Mouse (Mus musculus): ENCODE measurements around the gene Prepl.

Prepl gene

DNA sequence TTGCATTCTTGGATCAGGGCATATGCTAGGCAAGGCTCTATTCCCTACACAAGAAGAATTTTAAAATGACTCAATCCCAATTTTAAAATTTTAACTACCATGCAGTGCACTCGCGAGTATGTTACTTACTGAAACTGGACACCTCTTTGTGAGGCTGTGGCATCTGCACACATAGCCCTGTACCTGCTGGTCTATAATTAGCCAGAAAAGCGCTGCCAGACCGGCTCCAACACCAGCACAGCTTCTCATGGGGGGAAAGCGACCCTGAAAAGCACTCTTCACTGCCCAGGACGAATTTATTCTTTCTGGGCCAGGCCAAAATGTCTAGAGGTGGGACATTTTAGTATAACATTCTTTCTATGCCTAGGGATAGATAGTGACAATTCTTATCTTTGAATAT, 19.4 kb downstream of the Prepl start:
- no peak for DNase-seq (ENCODE audit: low spot score)

- no peak for DNase-seq (ENCODE audit: low spot score)
Measured at GRCm38 (mm10) chr17:85067331-85067730, 22.7 kb downstream of the Prepl start.

- no peak for DNase-seq (ENCODE audit: low spot score)
Measured at GRCm38 (mm10) chr17:85063560-85063959, 26.5 kb downstream of the Prepl start.

- no peak for DNase-seq (ENCODE audit: low spot score)
Measured at GRCm38 (mm10) chr17:85059136-85059535, 30.9 kb downstream of the Prepl start.

DNA sequence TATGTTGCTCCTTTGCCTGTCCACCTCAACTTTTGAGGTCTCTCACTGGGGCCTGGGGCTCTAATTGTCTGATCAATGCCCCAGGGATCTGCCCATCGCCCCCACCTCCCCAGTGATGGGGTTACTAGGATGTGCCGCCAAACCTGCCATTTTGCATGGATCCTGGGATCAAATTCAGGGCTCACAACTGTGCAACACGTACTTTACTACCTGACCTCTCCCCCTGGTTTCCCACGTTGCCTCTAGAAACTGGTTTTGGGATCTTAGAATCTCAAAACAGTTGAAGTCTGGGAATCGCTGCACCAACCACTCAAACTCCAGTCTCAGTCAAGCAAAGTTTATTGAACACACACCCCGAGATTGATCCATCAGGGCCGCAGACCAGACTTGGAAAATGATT, 31.8 kb downstream of the Prepl start:
- DNase-seq (ENCODE audit: low spot score): no peak

- DNase-seq (ENCODE audit: low spot score): no peak
Measured at GRCm38 (mm10) chr17:85048379-85048778, 41.7 kb downstream of the Prepl start.

GRCm38 (mm10) chr17:85045160-85045559, 44.9 kb downstream of the Prepl start:
- DNase-seq (ENCODE audit: low spot score): no peak

DNA sequence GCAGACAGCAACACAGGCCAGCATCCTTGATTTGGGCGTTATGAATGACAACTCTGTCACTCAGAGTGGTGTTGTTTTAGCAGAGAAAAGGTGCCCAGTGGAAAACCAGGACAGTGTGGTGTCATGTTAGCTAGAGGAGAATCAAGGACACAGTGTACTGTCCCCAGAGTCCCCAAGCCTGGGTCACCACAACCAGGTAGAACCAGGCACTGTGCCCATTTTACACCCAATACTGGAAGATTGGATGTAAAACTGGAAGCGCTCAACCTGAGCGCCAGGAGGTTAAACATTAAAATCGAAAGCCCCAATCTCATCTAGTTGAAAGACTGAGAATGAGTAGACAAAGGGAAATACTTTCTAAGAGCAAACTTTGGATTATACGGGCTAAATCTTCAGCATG, 45.6 kb downstream of the Prepl start:
- no peak for DNase-seq (ENCODE audit: low spot score)

DNA sequence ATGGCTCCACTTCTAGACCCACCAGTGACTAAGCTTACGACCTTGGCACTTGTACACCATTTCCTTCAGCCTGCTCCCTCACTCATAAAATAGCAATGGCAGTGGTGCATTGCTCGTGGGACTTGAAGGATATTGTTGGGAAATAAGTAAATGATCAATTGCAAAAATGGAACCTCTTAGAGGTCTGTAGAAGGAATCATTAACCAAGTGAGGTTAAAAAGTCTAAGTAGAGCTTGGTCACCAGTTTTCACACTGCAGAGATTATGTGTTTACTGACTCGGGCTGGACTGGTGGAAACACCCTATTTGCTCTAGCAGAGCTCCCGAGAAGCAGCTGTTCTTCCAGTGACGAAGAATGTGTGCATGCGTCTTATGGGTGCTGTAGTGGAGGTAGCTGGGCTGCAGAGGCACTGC, 46.6 kb downstream of the Prepl start:
- DNase-seq (ENCODE audit: low spot score): peak; percentile 73

GRCm38 (mm10) chr17:85042419-85042818, 47.6 kb downstream of the Prepl start:
- peak; percentile 77 for DNase-seq (ENCODE audit: low spot score)

- DNase-seq (ENCODE audit: low spot score): peak; percentile 78
Measured at GRCm38 (mm10) chr17:85040913-85041312, 49.1 kb downstream of the Prepl start.

DNA sequence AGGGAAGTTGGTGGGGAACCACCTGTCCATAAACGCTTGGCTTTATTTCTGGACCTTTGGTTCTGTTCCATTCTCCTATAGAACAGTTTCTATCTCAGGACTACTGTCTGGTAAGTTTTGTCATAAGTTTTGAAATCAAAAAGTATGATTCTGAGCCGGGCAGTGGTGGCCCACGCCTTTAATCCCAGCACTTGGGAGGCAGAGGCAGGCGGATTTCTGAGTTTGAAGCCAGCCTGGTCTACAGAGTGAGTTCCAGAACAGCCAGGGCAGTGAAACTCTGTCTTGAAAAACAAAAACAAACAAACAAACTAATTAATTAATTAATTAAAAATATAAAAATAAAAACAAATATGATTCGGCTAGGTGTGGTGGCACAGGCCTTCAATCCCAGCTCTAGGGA, 51.3 kb downstream of the Prepl start:
- no peak for DNase-seq (ENCODE audit: low spot score)

DNA sequence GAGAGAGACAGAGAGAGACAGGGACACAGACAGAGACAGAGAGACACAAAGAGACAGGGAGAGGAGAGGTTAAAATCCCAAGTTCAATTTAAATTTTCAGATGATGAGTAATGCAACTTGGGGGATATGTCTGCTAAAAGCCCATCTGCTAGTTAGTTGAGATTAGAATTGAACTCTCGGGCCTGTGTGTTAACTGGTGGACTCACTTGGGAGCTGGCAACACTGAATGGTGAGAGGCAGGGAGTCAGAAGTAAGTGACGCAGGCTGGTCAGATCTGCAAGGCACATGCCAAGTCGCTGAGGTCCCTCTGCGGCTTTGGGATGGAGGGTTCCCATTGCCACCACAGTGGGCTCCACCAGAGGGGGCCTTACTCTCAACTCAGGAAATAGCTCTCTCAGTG, 51.7 kb downstream of the Prepl start:
- no peak for DNase-seq (ENCODE audit: low spot score)

DNA sequence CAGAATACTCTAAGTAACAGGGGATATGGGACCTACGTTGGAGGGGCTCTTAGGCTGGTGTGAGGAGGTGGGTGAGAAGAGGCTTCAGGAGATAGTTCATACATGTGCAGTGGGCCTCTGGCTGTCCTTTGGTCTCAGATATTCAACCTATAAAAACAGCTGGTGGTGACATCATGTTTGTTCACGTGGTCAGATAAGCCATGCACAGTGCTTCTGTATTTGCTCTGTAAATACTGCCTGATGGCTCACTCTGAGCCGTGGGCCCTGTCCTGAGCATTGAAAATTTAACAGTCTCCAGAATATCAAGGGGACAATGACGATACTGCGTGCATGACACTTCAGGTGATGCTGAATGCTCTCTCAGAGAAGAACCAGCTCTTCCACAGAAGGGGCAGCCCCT, 52.2 kb downstream of the Prepl start:
- peak; percentile 33 for DNase-seq (ENCODE audit: low spot score)

DNA sequence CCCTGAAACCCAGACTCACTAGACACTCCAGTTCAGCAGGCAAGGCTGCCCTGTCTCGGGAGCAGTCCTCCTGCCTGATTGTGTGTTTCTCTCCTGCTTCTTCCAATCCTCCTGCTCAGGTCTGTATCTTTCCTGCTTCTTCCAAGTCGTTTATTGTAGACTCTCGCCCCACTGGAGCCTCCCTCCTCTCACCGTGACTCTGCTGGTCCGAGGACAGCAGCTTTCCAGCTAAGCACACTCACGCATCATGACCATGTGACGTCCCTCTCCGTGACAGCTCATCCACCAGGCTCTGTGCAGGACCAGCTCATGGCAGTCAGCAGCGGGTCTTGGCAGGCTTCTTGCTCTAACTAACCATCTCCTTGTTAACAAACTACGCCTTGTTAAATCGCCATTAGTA, 56.0 kb downstream of the Prepl start:
- no peak for DNase-seq (ENCODE audit: low spot score)

DNA sequence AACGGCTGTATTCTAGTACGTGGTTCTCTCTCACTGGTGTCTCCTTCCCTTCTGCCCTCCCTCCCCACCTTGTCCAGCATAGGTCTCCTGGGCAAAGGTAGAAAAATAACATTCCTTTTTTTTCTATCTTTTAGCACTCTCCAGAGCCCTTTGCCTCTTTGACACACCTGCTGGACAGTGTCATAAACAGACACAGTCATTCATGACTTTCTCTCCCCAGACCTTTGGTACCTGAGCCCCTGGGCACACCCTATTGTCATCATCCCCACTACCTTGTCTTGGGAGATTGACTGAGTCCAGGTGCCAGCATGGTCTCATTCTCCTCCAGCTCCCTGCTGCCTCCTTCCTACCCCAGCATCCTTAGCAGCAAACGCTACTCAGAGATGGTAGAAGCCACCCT, 57.0 kb downstream of the Prepl start:
- DNase-seq (ENCODE audit: low spot score): no peak

DNA sequence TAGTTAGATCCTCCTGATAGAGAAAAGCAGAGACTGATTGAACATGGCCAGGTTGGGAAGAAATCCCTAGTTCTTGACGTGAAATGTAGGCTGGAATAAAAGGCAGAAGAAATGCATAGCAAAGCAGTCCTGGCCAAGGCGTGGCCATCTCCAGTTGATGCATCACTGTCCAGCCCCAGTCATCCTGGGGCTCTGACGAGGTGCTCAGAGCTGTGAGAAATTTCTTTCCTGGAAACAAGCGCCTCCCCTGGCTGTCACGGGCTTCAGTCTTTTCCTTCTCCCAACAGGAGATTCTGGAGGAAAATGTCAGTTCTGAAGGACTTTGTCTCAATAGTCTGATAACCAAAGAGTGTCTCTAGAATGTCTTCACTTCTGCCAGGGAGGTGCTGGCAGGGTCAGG, 59.4 kb downstream of the Prepl start:
- no peak for DNase-seq (ENCODE audit: low spot score)

DNA sequence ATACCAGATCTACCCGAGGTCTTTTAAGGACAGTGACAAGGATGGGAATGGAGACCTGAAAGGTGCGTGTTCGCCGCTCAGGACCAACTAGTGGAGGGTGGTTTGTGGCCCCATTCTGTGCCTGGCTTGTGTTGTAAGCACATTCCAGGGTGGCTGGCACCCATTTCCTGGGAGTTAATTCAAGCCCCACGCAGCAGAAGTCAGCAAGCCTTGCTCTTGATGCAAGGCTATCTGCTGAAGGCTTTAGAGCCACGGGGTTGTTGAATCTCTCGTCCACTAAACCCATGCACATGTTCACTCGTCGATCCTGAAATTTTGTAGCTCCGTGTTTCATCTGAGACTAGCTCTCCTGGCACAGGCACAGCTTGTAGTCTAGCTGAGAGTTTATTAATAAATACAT, 61.2 kb downstream of the Prepl start:
- no peak for DNase-seq (ENCODE audit: low spot score)

DNA sequence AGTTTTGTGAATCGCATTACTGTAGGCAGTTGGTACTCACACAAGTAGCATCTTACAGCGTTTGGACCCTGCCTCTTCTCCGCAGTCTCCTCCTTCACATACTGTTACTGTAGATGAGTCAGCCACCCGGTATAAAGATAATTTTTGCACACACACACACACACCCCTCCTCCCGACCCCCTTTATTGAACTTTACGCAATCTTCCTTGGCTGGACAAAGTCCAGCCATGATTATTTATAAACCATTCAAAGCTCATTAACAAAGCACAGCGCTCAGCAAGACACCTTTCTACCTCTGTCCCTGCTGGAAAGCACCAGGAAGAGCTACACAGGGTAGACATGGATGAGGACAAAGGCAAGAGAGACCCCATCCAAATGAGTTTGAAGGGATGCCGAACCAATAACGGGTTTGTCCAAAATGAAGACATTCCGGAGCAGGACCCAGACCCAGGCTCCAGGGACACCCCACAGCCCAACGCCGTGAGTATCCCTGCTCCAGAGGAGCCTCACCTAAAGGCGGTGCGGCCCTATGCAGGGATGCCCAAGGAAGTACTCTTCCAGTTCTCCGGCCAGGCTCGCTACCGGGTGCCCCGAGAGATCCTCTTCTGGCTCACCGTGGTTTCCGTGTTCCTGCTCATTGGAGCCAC, 61.8 kb downstream of the Prepl start, which contains the start of gene Slc3a1:
Gene Slc3a1 (plus strand): TSS at position 284 of the 647 bp plus-strand sequence.
- no peak for DNase-seq (ENCODE audit: low spot score)

GRCm38 (mm10) chr17:85027247-85027646, 62.8 kb downstream of the Prepl start:
- DNase-seq (ENCODE audit: low spot score): peak; percentile 52

DNA sequence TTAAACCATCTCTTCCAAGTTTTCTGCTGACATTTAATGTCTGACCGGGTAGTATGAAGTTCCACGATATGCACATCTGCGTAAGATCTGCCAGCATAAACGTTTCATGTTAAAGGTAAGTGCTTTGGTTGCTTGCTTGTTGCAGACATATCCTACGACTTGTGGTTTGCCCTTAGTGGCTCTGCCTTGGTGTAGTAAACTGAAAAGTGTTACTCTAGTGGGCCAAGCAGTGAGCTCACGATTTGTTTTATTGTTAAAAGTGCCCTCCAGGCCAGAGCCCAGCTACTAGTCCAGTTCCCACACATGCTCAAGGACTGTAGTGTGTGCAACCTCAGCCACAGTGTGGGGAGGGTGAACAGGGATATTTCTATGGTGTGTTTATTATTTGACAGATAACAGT, 63.6 kb downstream of the Prepl start:
- DNase-seq (ENCODE audit: low spot score): no peak

GRCm38 (mm10) chr17:85025151-85025550, 64.9 kb downstream of the Prepl start:
- DNase-seq (ENCODE audit: low spot score): no peak

DNA sequence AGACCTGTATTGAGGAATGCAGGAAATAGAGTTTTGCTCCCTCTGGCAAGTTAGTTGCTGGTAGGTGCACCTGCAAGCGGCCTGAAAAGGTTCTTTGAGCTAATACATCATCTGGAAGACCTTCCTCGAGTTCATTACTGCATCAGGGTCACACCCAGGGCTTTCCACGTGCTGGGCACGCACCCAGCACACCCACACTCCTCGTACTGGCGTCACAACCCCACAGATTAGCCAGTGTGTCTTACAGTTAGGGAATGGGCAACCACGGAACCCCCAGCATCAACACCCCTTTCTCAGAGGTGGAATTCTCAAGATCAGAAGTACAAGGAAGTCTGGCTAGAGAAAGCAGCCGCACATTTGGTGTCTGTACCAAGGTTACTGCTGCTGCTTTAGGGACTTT, 65.8 kb downstream of the Prepl start:
- DNase-seq (ENCODE audit: low spot score): no peak
